Mouse (Mus musculus) heart, embryonic 12.5 days (tissue): ENCODE measurements at regions not wholly inside any gene's neighbourhood (a gene's known extent, or its start where the extent isn't known, plus 50 kb on each side); places are given as distances from the start of the nearest gene placed in this dataset.

Experiments used
- ATAC-seq: fragments of 200-750 bp; cut with Nextera tagmentation; 2 replicates; pipeline ENCODE4 v1.8.0; 2017; ENCODE audit warnings: moderate TSS enrichment, moderate library complexity; ENCODE audit not compliant: insufficient number of reproducible peaks, low FRiP score
- H3K27ac ChIP-seq: fragments of 300-500 bp; sonication (generic); 2 replicates; pipeline ENCODE4 v1.5.1; 2016; ENCODE audit warnings: mild to moderate bottlenecking, moderate library complexity; ENCODE audit not compliant: poor library complexity, severe bottlenecking
- H3K27me3 ChIP-seq: fragments of 300-500 bp; sonication (generic); replicated peaks from 2 replicates; pipeline ENCODE4 v1.6.1; 2016; ENCODE audit warnings: mild to moderate bottlenecking, moderate library complexity
- H3K36me3 ChIP-seq: fragments of 300-500 bp; sonication (generic); 2 replicates; pipeline ENCODE4 v1.6.1; 2016; ENCODE audit warnings: mild to moderate bottlenecking, moderate library complexity
- H3K4me1 ChIP-seq: fragments of 300-500 bp; sonication (generic); replicated peaks from 2 replicates; pipeline ENCODE4 v1.6.1; 2016; ENCODE audit warnings: mild to moderate bottlenecking
- H3K4me2 ChIP-seq: fragments of 300-500 bp; sonication (generic); 2 replicates; pipeline ENCODE4 v1.6.1; 2016; ENCODE audit warnings: mild to moderate bottlenecking, moderate library complexity
- H3K4me3 ChIP-seq: fragments of 300-500 bp; sonication (generic); 2 replicates; pipeline ENCODE4 v1.5.1; 2016; ENCODE audit warnings: mild to moderate bottlenecking
- H3K9ac ChIP-seq: fragments of 300-500 bp; sonication (generic); 2 replicates; pipeline ENCODE4 v1.6.1; 2016; ENCODE audit warnings: mild to moderate bottlenecking, moderate library complexity
- H3K9me3 ChIP-seq: fragments of 300-500 bp; sonication (generic); replicated peaks from 2 replicates; pipeline ENCODE4 v1.6.1; 2016; ENCODE audit warnings: mild to moderate bottlenecking, moderate library complexity
- WGBS: fragments of 180-500 bp; shearing (Covaris S2); methylation state at CpG from one replicate; pipeline ENCODE4 v1.1.7; 2016; 5-methylcytosine and 5-hydroxymethylcytosine counted together

DNA sequence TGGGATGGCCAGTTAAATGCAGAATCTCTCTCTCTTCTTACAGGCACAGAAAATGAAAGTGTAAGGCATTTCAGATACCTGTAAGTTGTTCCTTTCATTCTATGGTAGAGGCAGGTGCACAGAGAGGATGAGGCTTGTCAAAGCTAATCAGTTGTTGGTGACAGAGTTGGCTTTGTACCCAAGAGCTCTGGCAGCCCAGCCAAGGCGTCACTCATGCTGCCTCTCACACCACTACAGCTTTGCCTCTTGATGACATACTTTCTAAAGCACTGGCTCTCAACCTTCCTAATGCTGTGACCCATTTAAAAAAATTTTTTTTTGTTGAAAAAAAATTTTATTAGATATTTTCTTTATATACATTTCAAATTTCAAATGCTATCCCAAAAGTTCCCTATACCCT is 105.4 kb downstream of the 4930564D02Rik start:
- Histone ChIP-seq H3K9me3 (peaks cover 7% of the 10 kb centered on the region; the same call in 1 of the 2 replicates), H3K4me3 (no peak overlapping the region), H3K27ac (no peak overlapping the region), H3K4me1 (no peaks in the 10 kb centered on the region), H3K9ac (no peak overlapping the region), H3K4me2 (no peak overlapping the region), H3K36me3 (no peaks in the 10 kb centered on the region), H3K27me3 (no peaks in the 10 kb centered on the region)
- ATAC-seq = no peak
- 45% methylated on average over 1 of the region's 1 CpGs for WGBS

DNA sequence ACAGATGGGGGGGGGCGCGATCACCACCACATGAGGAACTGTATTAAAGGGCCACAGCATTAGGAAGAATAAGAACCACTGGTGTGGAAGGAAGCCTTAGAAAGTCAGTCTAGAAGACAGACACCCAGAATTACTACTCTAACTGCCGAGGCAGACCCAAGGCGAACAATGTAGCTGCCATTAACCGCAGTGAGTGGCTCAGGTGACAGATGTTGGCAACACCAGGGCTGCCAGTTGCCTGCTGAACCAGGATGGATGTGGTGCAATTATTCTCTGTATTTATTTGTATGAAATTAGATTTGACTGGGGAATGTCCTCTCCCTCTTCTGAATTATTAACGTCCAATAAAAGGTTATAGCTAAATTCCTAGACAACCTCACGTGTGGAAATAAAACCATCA is 124.7 kb downstream of the 4930564D02Rik start:
- no peak overlapping the region for H3K4me2 ChIP-seq
- H3K9ac ChIP-seq = no peak overlapping the region
- no peaks in the 10 kb centered on the region for H3K9me3 ChIP-seq
- no peaks in the 10 kb centered on the region for H3K27me3 ChIP-seq
- H3K4me3 ChIP-seq = no peak overlapping the region
- WGBS = 83% methylated on average over 7 of the region's 7 CpGs
- H3K27ac ChIP-seq = no peak overlapping the region
- H3K36me3 ChIP-seq = no peaks in the 10 kb centered on the region
- no peaks in the 10 kb centered on the region for H3K4me1 ChIP-seq
- no peak for ATAC-seq

DNA sequence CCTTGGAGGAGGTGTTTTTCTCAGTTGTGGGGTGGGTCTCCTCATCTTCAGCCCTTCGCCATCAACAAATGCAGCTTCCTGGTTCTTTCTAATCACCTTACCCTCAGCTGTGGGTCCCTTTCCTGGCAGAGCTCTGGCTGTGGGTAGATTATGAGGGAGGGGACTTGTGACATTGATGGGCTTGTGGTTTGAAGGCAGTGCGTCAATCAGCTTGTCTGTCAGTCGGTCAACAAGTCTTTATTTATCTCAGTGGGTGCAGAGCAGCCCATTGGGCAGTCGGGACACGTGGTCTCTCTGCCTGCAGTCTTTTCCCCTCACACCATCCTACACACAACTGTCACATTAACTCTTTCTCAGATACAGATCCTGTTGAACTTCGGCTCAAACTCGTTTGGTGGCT is 125.2 kb downstream of the 4930564D02Rik start:
- WGBS = 24% methylated on average over 7 of the region's 7 CpGs
- H3K9me3 ChIP-seq = no peaks in the 10 kb centered on the region

DNA sequence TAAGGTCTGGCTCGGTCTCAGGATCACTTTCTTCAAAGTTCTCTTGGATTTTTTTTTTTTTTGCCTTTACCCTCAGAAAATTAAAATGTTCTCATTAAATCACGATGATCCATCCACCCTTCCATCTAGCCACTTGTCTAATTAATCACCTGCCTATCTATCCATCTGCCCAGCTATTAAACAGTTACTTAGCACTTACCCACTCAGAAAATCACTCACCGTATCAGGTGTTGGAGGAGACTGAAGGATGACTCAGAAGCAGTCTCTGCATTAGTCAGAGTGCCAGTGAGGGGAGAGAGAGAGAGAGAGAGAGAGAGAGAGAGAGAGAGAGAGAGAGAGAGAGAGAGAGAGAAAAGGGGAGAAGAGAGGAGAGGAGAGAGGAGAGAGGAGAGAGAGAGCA is 134.1 kb downstream of the 4930564D02Rik start:
- no peak for ATAC-seq
- peaks cover 6% of the 10 kb centered on the region for H3K4me1 ChIP-seq
- WGBS = 70% methylated on average over 3 of the region's 3 CpGs

More for the DNA sequence above, 125.2 kb downstream of the 4930564D02Rik start:
- Histone ChIP-seq H3K4me2 (no peak overlapping the region), H3K27ac (no peak overlapping the region), H3K9ac (no peak overlapping the region), H3K36me3 (no peaks in the 10 kb centered on the region), H3K27me3 (no peaks in the 10 kb centered on the region), H3K4me3 (no peak overlapping the region), H3K4me1 (no peaks in the 10 kb centered on the region)
- ATAC-seq = no peak

DNA sequence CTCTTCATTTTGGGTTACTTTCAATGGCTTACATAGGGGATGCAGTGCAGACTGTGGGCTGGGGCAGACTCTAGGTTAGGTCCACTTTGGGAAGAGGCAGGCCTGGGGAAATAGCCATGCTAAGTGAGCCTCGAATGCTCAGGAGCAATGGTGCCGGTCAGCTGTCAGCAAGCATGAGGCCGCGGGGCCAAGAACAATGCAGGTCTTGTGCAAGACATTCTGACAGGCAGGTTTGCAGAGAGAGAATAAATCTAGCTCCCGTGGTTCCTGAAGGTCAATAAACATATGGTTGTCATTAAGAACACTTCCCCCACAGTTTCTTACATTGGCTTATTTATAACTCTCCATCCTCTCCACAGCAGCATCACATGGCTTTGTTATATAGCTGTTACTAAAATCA is 142.5 kb downstream of the 4930564D02Rik start:
- Histone ChIP-seq H3K27ac (no peak overlapping the region), H3K4me1 (peaks cover 7% of the 10 kb centered on the region), H3K4me2 (no peak overlapping the region), H3K4me3 (no peak overlapping the region), H3K9ac (no peak overlapping the region), H3K36me3 (no peaks in the 10 kb centered on the region), H3K27me3 (no peaks in the 10 kb centered on the region; the same call in 1 of the 2 replicates), H3K9me3 (no peaks in the 10 kb centered on the region)
- 58% methylated on average over 5 of the region's 5 CpGs for WGBS
- ATAC-seq = no peak

More for the DNA sequence above, 134.1 kb downstream of the 4930564D02Rik start:
- H3K9ac ChIP-seq = no peak overlapping the region
- no peak overlapping the region for H3K4me2 ChIP-seq
- no peak overlapping the region for H3K27ac ChIP-seq
- H3K4me3 ChIP-seq = no peak overlapping the region
- no peaks in the 10 kb centered on the region for H3K36me3 ChIP-seq
- no peaks in the 10 kb centered on the region for H3K9me3 ChIP-seq
- no peaks in the 10 kb centered on the region; the same call in 1 of the 2 replicates for H3K27me3 ChIP-seq

DNA sequence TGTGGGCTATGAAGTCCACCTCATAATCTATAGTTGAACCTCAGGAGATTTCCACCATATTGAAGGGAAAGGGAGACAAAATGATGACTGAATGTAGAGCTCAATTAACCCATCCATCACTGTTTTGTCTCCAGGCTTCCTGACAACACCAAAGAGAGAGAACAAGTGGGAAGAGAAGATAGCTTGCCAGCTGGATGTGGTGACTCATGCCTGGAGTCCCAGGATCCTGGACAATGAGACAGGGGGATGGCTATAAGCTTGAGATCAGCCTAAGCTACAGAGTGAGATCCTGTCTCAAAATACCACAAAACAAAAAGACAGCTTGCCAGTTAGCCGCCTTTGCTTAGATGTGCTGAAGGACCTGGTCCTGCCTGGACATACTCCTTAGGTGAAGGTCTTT is 144.4 kb downstream of the 4930564D02Rik start:
- H3K9ac ChIP-seq = no peak overlapping the region
- 72% methylated on average over 1 of the region's 1 CpGs for WGBS
- no peaks in the 10 kb centered on the region for H3K36me3 ChIP-seq
- no peaks in the 10 kb centered on the region for H3K9me3 ChIP-seq
- no peak overlapping the region for H3K4me3 ChIP-seq
- no peaks in the 10 kb centered on the region; the same call in 1 of the 2 replicates for H3K27me3 ChIP-seq
- no peak for ATAC-seq
- H3K27ac ChIP-seq = no peak overlapping the region
- 0 out of 2 replicates have a peak, but pooled peaks cover 4% of the 10 kb centered on the region for H3K4me1 ChIP-seq
- no peak overlapping the region for H3K4me2 ChIP-seq

DNA sequence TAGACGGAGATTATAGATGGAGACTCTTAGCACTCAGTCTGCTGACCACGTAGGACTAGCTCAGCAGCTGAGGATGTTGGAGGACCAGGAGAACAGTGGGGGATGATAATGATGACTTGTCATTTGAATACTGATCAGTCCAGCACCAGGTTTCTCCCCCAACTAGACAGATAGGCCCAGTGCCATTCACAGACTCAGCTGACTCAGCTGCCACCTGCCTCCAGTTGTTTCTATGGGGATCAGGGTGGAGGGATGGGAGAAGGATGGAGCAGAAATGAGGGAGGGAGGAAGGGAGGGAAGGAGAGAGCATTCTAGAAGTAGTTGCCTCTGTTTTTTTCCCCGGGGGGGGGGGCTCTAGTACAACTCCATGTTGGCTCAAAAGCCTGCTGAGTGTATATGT is 145.1 kb downstream of the 4930564D02Rik start:
- no peaks in the 10 kb centered on the region; the same call in 1 of the 2 replicates for H3K27me3 ChIP-seq
- WGBS = 59% methylated on average over 3 of the region's 3 CpGs
- H3K4me1 ChIP-seq = 0 out of 2 replicates have a peak, but pooled peaks cover 4% of the 10 kb centered on the region
- no peak overlapping the region for H3K4me2 ChIP-seq
- H3K4me3 ChIP-seq = no peak overlapping the region
- H3K9me3 ChIP-seq = no peaks in the 10 kb centered on the region
- no peak overlapping the region for H3K27ac ChIP-seq
- no peak for ATAC-seq
- H3K9ac ChIP-seq = no peak overlapping the region
- no peaks in the 10 kb centered on the region for H3K36me3 ChIP-seq

DNA sequence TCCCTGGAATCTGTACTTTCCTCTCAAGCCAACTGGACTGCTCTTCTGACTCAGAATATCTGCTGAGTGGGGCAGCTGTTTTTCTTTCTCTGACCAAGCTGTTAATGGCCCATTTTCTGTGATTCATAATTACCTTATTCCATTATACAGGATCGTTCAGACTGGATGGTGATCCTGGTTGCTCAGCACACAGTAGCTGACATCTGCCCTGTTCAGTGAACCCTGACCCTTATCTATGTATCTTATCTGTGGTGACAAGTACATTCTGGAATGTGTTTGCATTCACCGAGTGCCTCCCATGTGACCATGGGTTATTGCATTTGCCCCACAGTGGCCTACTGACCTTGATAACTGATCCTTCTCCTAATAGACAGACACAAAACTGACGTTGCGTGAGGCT is 148.2 kb downstream of the 4930564D02Rik start:
- Histone ChIP-seq H3K4me3 (no peak overlapping the region), H3K27me3 (no peaks in the 10 kb centered on the region; the same call in 1 of the 2 replicates), H3K36me3 (no peaks in the 10 kb centered on the region), H3K4me1 (no peaks in the 10 kb centered on the region), H3K9ac (no peak overlapping the region), H3K4me2 (no peak overlapping the region), H3K27ac (no peak overlapping the region), H3K9me3 (no peaks in the 10 kb centered on the region)
- 31% methylated on average over 4 of the region's 4 CpGs for WGBS
- ATAC-seq = no peak

DNA sequence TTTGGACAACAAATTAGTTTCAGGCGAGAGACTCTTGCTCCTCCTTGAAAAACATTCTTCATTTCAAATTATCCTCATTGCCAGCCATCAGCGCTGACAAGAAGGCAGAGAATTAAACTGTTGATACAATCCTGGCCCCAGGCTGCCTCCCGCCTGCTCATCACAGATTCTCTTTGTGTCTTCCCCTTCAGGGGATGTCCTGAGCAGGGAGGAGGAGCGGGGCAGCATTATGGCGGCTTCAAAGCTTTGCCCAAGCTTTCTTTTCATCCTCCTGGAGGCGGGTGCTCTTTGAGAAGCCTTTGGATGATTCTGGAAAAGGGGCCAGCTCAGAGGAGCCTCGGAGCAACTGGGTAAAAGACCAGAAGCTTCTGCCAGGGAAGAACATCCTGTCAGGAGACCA is 149.1 kb downstream of the 4930564D02Rik start:
- no peak overlapping the region for H3K4me3 ChIP-seq
- H3K36me3 ChIP-seq = no peaks in the 10 kb centered on the region
- H3K27ac ChIP-seq = no peak overlapping the region
- WGBS = 67% methylated on average over 7 of the region's 7 CpGs
- no peaks in the 10 kb centered on the region for H3K4me1 ChIP-seq
- H3K27me3 ChIP-seq = no peaks in the 10 kb centered on the region
- H3K4me2 ChIP-seq = no peak overlapping the region
- H3K9ac ChIP-seq = no peak overlapping the region
- no peaks in the 10 kb centered on the region for H3K9me3 ChIP-seq
- ATAC-seq = no peak

DNA sequence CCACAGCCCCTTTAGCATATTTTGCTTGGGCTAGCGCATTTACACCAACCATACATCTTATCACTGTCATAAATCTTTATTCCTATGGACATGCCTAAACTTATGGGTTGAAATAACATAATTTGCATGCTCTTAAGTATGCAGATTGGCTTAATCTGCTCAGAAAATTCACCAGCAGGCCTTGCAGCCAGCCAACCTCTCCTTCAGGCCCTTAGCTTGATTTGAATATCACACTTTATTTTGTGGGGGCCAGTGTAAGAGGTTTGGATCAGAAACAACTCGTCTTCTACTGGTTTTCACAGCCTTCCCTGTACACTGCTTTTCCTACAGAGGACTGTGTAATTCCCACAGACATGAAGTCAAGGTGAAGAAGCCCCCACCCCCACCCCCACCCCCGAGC is 153.0 kb downstream of the 4930564D02Rik start:
- no peak for ATAC-seq
- H3K4me3 ChIP-seq = no peak overlapping the region
- no peaks in the 10 kb centered on the region for H3K27me3 ChIP-seq
- no peak overlapping the region for H3K9ac ChIP-seq
- H3K4me1 ChIP-seq = peaks cover 6% of the 10 kb centered on the region; the same call in 1 of the 2 replicates
- 65% methylated on average over 3 of the region's 3 CpGs for WGBS
- no peak overlapping the region for H3K4me2 ChIP-seq
- no peak overlapping the region for H3K27ac ChIP-seq
- H3K36me3 ChIP-seq = no peaks in the 10 kb centered on the region
- H3K9me3 ChIP-seq = no peaks in the 10 kb centered on the region

DNA sequence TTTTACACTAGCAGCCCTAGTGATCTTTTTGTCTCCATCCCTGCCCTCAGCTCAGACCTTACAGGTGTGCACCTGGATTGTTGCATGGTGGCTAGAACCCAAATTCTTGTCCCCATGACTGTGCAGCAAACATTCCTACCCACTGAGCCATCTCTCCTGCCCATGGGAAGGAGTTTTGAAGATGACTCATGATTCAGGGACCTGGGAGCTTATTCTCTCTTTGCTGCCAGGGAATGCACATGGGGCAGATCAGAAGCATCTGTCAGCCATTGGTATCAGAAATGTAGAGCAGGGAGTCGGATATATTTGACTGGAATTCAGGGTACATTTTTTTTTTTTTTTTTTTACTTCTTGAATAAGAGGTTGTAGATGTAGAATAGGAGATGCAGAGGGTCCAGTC is 154.0 kb downstream of the 4930564D02Rik start:
- Histone ChIP-seq H3K4me2 (no peak overlapping the region), H3K9me3 (no peaks in the 10 kb centered on the region), H3K27ac (no peak overlapping the region), H3K27me3 (no peaks in the 10 kb centered on the region), H3K4me3 (no peak overlapping the region), H3K36me3 (no peaks in the 10 kb centered on the region), H3K4me1 (peaks cover 6% of the 10 kb centered on the region; the same call in 1 of the 2 replicates), H3K9ac (no peak overlapping the region)
- no peak for ATAC-seq
- 64% methylated on average over 1 of the region's 1 CpGs for WGBS

DNA sequence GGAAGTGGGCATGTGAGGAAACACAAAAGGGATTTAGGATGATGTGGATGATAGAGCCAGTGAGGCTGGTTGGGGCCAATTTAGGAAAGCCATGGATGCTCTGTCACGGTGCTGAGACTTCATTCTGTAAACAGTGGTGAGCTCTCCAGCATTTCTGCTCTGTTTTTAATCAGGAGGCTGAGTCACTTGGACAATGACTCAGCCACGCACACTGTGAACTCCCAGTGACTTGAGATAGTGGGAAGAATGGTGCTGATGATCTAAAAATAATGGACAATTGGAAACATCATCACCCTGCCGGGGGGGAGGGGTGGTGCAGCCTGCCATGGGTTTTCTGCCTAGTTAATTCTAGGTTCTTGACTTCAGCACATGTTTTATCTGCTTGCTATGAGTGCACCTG is 156.3 kb downstream of the 4930564D02Rik start:
- 24% methylated on average over 3 of the region's 3 CpGs for WGBS
- Histone ChIP-seq H3K9me3 (no peaks in the 10 kb centered on the region), H3K27me3 (no peaks in the 10 kb centered on the region), H3K36me3 (no peaks in the 10 kb centered on the region), H3K4me2 (no peak overlapping the region), H3K27ac (no peak overlapping the region), H3K4me1 (peaks cover 6% of the 10 kb centered on the region; the same call in 1 of the 2 replicates), H3K9ac (no peak overlapping the region), H3K4me3 (no peak overlapping the region)
- ATAC-seq = no peak
